Mouse (Mus musculus) G1E (cell line): ENCODE results near the gene Znrf1.

ENCODE experiments used
- CTCF ChIP-seq: IDR thresholded peaks from 2 replicates; pipeline ENCODE4 v1.5.1; 2012; ENCODE audit warnings: low read depth, low read length, inconsistent platforms, mixed read lengths
- GATA1 ChIP-seq: IDR thresholded peaks from 2 replicates; pipeline ENCODE4 v1.6.1; 2012; ENCODE audit warnings: borderline replicate concordance, low read length, inconsistent platforms, mixed read lengths
- GATA2 ChIP-seq: IDR thresholded peaks from 2 replicates; pipeline ENCODE4 v1.6.1; 2012; ENCODE audit warnings: low read depth, low read length, inconsistent platforms, borderline replicate concordance
- TAL1 ChIP-seq: conservative IDR thresholded peaks from 2 replicates; pipeline ENCODE4 v1.6.1; 2012; ENCODE audit warnings: low read depth, low read length, inconsistent platforms, mixed read lengths

DNA sequence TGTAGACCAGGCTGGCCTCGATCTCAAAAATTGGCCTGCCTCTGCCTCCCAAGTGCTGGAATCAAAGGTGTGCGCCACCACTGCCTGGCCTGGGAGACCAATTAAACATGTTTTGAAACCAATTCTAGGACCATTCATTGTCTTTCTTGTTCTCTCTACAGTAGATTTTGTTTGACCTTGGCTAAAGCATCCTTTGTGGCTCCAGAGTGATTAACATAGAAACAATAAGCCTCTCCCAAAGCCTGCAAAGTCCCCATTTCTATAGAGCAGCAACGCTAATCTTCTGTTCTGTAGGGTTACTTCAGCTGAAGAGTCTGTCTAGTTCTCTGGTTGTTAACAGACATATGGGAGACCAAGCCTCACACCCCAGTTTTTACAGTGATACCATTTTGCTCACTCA, 114.8 kb downstream of the Znrf1 start:
- no peak for TF ChIP-seq GATA1
- no peak for TF ChIP-seq CTCF
- TF ChIP-seq TAL1: no peak
- TF ChIP-seq GATA2: no peak
